Mouse (Mus musculus): Measurements from ENCODE around the gene Ikzf2.

Ikzf2 gene

DNA sequence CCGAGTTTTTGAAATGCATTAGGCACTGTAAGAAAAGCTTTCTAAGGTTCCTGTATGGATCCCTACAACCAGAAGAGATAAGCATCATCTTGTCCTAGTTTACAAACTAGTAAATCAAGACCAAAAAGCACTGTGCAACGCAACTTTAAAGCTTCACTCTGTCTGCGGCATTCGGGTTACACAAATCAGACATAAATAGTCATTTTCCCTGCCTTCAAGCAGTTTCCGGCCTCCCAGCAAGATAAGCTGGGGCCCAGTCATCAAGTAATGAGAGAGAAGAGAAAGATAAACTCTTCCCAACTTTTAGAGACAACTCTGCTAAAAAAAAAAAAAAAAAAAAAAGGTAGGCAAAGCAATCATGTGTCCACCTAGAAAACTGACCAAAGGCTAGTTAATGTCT lies 19.6 kb downstream of the Ikzf2 start:
- no peak for DNase-seq (ENCODE audit: low read depth)

DNA sequence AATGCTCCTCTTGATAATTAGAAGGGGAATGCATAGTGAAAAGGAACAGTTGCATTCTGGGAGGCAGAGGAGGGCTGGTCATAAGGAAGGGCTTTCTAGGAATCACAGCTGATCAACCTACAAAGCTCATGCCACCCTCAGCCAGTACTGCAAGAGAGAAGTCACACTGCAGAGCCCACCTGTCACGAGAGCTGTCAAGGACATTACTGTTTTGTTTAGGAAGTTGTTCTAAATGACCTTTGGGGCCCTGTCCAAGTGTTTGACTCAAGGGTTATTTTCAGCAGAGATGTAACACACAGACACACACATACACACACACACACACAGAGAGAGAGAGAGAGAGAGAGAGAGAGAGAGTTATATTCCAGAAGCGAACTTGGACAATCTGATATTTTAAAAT lies 27.3 kb downstream of the Ikzf2 start:
- DNase-seq (ENCODE audit: low read depth): no peak

DNA sequence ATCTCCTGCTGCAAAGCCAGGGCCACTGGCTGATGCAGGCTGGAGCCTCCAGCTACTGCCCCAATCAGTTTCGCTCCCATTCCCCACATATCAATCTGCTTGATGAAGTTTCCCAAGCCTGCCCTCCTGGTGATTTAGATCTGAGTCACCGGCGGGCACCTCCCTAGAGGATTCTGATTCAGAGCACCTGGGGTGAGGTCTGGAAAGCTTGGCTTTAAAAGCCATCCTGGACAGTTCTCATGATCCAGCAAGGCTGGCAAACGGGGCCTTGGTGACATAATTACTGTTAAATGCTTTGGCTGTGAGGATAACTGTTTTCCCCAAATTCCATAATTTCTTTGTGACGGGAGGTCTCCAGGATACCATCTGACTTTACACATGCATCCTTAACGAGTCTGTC lies 29.0 kb downstream of the Ikzf2 start:
- DNase-seq (ENCODE audit: low read depth): peak; percentile 44

DNA sequence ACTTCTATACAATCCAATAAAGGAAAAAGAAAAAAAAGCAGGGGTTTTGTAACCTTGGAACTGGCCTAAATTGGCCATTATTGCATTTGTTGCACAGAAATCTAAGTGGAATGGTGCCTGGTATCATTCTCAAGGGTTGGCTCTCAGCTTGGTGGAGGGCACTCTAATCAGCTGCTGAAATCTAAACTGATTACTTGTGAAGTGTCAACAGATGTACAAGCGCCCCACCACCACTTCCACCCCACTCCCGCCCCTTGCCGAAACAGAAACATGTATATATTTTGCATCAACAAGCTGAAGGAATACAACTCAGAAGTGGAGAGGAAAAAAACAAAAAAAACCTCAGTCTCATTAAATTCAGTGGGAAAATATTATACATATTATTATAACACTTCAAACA lies 29.6 kb downstream of the Ikzf2 start:
- no peak for DNase-seq (ENCODE audit: low read depth)

DNA sequence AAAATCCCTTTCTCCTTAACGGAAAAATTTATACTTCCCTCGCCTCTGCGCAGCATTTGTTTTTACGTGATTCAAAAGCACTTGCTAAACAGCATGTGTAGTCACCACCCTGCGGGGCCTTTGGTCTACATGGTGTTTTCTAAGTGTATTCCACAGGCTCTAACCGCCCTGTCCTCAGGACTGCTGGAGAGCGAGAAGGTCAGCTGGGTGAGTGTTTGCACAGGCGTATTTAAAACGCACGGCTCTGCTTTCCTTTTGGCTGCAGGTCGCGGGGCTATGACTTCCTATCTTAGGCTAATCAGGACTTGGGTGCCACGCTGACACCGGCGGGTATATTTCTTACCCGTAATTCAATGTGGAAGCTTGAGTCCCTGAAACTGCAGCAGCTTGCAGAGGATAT lies 30.1 kb downstream of the Ikzf2 start:
- no peak for DNase-seq (ENCODE audit: low read depth)

DNA sequence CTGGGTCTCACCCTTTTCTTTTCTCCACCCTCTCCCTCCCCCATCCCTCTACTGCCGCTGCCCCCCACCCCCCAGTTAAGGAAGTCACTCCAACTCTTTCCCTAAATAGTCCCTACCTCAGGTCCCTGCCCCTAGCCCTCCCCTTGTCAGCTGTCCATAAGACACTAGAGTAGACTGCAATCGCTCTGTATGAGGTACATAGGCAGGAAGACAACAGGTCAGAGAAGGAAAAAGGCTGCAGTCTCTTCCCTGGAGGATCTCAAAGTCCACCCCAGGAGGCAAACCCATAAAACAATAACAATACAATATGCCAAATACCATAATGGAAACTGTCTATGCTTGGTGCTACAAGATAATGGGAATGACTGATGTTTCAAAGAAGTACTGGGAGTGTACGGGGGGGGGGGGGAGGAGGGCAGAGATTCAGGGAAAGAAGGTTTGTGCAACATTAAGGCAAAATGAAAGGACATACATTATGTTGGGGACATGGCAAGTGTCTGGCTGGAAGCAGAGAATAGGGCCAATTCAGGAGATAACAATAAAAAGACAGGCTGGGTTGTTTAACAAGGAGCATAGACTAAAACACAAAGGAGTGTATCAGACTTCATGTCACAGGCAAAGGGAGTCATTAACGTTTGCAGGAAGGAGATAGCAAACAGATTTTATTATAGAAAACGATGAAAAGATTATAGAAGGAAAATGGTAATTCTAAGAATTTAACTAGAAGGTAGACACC lies 30.8 kb downstream of the Ikzf2 start:
- no peak for DNase-seq (ENCODE audit: low read depth)

DNA sequence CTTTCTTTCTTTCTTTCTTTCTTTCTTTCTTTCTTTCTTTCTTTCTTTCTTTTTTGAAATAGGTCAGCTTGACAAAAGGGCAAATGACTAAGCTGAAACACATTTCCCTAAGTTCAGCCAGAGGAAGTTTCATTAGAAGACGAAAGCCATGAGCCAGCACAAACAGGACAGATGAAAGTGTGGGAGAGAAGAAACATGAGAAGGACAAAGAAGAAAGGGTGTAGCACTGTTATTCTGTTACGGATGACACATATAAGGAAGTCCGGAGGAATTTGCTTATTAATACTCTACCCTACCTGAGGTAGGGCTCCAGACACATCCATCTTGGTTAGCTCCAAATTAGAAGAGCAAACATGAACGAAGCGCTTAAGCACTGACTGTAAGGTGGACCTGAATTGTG lies 31.7 kb downstream of the Ikzf2 start:
- DNase-seq (ENCODE audit: low read depth): peak; percentile 44

DNA sequence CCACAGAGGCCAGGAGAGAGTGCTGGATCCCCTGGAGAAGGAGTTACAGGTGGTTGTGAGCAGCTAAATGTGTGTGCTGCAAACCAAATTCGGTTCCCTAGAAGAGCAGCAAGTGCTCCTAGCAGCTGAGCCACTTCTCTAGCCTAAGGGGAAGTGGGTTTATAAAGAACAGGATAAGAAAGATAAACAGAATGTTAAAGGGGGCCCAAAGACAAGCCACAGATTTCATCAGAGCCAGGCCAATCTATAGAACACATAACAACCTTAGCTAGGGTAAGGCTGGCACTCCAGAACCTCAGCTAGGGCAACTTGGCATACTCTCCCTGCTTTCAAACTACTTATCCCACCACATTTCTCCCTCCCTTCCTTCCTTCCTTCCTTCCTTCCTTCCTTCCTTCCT lies 32.1 kb downstream of the Ikzf2 start:
- DNase-seq (ENCODE audit: low read depth): peak; percentile 5

DNA sequence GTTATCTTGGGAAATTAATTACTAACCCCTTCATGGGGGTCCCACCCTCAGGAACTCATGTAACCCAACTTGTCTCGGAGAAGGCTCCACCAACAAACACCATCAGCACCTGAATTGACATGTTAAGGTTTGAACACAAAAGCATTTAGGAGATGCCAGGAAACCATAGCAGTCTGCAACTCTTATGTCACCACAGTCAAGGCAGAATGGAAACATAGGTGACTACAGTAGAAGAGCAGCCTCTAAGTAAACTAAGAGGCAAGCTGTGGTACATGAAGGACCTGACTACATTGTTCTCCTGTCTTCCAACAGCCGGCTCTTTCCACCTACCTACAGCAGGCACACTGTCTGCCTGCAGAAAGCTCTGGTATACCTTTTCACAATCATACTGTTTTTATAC lies 33.6 kb downstream of the Ikzf2 start:
- DNase-seq (ENCODE audit: low read depth): no peak

DNA sequence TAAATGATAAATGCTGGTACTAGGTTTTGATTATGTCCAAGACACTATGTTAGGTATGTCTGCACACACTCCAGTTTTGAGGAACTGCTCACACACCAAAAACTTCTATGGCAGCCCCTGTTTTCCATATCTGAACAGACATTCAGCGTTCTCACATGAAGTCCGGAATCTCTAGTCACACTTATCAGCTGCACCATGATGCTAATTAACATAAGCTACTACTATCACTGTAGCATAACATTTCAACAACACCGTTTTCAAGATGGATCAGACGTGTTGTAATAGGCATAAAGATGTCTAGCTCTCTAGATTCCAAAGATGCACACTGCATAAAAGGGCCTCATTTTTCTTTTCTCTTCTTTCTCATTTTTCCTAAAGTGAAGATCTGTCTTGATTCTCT lies 43.9 kb downstream of the Ikzf2 start:
- no peak for DNase-seq (ENCODE audit: low read depth)

DNA sequence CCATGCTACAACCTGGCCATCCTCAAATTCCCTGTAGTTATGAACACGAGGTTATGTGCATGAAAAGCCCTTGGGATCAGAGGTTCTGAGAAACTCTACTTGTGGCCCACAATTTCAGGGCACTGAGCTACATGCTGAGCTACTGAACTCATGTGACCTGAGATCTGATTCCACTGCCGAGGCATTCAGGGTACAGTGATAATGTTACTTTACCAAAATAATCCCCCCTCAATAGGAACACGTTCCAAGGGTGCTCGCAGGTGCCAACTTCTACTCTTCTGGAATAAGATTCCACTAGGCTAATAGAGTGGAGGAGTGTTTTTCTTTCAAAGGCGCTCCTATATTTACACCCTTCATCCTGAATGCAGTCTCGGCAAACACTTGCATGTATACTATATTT lies 45.1 kb downstream of the Ikzf2 start:
- DNase-seq (ENCODE audit: low read depth): no peak

DNA sequence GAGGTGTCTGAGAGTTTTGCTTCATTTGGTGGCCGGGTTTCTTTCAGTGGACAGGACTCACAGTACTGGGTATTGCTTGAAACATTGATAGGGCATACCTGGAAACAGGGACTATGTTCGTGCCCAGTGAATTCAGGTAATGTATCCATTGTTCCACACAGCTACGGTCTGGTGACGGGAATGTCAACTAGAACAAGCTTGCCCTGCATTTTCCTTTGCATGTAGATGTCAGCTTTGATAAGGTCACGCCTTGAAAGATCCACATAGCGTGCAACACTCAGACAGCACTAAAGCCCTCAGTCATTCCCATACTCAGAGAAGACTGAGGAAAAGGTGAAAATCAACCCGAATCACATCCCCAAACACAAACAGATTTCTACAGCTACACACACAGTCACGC lies 48.7 kb downstream of the Ikzf2 start:
- DNase-seq (ENCODE audit: low read depth): no peak

DNA sequence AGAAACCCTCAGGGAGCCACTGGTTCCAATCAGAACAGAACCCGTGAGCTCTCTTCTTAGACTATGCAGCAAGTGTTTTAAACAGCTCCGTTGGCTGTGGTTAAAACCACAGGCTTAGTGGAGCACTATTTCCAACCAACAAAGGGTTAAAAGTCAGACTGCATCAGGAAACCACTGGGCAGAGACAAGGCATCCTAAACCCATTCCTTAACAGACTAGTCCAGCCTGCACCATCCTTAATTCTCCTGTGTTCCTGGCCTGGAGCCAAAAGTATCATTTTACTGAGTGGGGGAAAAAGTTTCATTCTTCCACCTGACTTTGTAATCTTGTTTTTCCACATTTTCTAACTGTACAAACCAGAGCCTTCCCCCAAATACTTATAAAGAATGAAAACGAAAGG lies 49.1 kb downstream of the Ikzf2 start:
- DNase-seq (ENCODE audit: low read depth): peak; percentile 33

DNA sequence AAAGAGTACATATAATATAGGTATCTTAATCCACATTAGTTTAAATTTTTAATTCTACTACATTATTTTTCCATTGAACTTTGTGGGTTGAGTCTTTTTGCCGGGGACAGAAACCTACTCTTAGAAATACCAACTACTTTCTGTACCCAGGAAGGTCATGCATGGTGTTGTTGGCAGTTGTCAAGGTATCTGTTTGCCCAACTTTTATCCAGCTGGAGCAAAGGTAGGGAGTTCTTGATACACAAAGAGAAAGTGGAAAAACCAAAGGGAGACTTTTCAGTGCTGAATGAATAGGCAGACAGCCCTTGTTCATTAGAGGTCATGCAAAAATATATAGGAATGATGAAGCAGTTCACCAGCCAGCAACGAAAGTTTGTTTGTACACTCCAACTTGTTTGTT lies 52.8 kb downstream of the Ikzf2 start:
- no peak for DNase-seq (ENCODE audit: low read depth)

DNA sequence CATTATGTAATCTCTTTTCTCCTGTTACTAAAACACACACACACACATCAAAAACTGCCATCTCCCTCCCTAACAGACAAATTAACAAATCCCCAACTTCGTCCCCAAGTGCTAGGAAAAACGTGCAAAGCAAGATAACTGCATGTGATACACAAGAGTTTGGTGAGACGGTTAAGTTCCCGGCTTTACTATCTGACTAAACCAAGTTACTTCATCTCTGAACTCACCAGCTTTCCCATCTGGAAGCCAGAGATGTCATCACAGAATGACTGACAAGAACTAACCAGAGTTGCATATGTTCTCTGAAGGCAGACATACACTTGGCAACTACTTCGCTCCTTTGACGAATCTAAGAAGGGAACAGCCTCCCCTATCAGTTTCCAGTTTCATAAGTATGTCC lies 56.5 kb downstream of the Ikzf2 start:
- peak; percentile 9 for DNase-seq (ENCODE audit: low read depth)

DNA sequence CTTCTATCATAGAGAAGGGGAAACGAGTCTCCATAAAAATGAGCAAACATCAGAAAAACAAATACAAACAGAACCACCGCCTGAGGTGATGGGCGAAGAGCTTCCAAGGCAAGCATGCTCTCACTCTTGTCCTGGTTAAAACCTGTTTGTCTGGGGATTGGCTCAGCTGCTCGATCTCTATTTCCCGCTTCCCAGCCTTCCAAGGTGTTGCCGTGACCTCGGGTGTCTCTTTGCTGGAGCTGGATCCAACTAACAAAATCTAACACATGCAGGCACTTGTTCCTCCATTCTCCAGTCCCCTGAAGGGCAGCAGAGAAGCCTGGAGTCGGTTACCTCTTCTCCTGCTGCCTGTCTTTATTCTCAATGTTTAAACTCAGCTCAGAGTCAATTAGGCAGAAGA lies 57.5 kb downstream of the Ikzf2 start:
- no peak for DNase-seq (ENCODE audit: low read depth)

DNA sequence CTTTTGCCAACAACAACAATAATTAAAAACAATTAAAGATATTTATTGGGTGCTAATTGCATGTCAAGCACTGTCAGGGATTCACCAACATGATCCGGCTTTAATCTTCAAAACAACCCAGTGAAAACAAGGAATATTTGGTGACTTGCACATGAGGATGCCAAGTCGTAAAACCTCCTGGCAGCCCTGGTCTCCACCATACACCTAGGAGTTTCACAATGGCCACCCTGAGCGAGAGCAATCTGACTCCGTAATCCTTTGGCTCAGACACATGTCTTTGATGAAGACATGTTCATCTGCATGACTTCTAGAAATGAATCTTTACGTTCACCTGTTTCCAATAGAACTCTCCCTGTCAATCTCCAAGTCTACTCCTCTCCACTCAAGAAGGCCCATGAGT lies 75.0 kb downstream of the Ikzf2 start:
- DNase-seq (ENCODE audit: low read depth): no peak

DNA sequence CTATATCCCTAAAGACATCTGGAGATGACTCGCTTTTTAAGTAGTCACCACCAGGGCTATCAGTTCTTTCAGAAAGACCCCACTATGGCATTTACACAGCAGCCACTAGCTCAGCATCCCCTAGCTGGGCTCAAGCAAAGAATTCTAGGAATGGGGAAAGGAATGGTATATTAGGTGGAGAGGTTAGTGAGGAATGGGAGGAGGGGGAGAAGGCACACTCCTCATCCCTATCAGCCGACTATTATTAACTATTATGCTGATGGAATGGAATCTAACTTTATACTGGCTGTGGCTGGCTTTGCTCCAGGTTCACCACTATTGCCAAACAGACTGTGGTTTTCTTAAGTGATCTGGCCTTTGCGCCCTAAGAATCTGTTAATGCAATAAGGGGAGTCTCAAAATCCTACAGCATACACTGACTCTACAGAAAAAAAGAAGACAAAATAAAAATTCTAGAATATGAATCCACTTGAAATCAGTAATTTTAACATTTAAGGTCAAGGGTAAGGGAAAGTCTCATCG lies 75.8 kb downstream of the Ikzf2 start:
- DNase-seq (ENCODE audit: low read depth): peak; percentile 76

DNA sequence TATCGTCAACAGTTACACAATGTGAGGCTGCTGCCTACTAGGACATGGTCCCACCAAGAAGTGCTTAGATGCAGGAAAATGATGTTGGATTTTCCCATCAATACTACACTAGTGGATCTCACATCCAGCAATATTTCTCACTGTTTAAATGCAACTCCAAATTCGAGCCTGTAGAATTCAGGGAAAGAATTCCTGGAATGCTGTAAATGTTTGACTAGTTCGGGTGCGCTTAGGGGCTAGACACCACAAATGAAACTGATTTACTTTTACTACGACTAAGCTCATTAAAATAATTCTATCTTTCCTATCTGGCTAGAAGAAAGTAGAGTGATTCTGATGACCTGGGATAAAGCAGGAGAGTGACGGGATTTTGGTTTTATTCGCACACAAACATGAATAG lies 76.3 kb downstream of the Ikzf2 start:
- peak; percentile 19 for DNase-seq (ENCODE audit: low read depth)

DNA sequence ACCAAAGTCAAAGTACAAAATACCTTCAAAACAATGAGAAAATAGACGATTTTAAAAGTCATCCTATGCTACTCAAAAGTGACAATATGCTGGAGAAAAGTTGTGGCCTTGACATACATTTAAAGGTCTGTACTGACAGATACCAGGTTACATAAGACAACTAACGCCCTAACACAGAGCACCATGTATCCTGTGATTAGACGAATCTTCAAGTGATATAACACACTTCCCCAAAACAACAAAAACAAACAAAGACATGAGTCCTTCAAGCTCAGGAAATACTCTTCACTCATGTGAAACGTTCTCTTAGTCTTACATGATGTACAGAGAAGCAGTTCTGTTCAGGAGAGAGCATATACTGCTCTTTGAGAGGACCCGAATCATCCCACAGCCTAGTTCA lies 78.2 kb downstream of the Ikzf2 start:
- no peak for DNase-seq (ENCODE audit: low read depth)

DNA sequence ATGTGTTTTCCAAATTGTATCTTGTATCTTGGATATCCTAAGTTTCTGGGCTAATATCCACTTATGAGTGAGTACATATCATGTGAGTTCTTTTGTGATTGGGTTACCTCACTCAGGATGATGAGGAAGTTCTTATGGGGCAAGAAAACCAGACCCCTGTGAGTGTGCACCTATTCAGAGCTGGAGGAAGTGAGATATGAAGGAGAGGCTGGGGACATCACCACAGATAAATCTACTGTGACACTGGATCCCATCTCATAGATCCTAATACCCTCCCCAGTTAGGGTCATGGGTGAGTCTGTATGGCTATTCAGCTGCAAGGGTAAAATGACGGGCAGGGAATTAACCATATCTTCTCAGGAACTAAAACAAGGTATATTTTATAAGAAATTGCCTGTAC lies 80.2 kb downstream of the Ikzf2 start:
- no peak for DNase-seq (ENCODE audit: low read depth)

DNA sequence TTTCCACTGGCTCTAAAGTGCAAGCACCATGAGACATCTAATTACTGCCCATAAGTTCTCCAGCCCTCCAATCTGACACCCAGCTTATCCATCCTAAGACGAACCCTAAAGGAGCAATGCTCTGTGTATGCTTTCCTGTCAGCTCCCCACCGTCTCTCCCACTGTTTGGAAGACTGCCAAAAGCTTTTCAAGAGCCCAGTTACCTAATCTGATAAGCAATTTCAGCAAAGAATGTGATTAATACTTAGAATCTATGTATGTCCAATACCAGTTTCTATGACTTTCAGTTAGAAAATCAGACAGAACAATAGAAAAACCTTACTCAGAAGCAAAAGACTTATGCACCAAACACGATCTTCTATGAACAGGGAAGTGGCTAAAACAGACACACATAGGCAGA lies 82.8 kb downstream of the Ikzf2 start:
- DNase-seq (ENCODE audit: low read depth): peak; percentile 15

DNA sequence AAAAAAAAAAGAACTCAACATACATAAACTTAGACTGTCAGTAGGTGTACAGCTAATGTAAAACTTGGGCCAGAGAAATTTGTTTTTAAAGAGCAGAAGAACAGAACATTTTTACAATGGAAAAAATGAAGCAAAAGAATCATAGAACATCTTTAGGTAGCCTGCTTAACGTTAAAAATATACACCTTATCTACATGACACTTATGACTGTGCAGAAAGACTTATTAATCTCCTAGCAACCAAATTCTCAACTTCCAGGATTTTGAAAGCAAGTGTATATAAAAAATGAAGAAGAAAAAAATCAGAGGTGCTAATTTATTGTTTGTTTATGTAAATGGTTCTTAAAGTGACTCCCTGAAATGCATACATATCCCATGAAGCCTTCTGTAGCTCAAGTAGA lies 86.1 kb downstream of the Ikzf2 start:
- no peak for DNase-seq (ENCODE audit: low read depth)

DNA sequence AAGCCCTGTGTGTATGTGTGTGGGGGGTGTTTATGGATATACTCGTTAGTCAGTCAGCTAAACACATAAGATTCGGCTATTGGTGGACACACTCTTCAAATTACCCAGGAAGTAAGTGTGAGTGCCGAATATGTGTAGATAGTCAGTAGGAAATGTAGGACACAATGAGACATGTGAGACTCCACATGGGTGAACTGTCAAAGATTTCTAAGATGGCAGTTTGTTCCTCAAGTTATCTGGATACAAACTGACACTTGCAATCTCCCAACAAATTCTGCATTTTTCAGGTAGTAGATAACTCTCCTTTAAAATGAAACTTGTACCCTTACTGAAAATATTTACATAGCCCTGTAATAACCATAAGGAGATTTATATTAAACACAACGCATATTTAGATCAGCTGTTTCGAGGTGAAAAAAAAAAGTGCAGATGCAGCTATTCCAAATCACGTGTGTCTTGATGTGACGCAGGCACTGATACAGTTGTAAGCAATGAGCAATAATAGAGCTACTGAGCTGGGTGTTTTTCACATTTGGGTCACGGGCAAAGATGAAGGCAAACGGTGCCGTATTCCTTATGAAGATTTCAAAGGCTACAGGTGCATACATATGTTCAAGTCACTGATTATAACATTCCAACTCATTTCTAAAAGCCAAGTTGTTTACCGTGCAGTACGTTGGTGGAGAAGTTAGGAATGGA lies 87.8 kb downstream of the Ikzf2 start:
- DNase-seq (ENCODE audit: low read depth): no peak
